Mouse (Mus musculus) CD8-positive naive resting alpha-beta T cell, adult 57 days (primary cell): ENCODE results near the gene Olfr605. TPM values are rescaled to one million over a fixed set of nuclear protein-coding genes. Genes with fewer than 3 reads are reported as not detected.

Experiments
- total RNA-seq: library from RNA; stranded (reverse); gene quantifications from one replicate; pipeline ENCODE4 v1.2.4, GENCODE M21; 2023

Gene Olfr605
- not detected for total RNA-seq

DNA sequence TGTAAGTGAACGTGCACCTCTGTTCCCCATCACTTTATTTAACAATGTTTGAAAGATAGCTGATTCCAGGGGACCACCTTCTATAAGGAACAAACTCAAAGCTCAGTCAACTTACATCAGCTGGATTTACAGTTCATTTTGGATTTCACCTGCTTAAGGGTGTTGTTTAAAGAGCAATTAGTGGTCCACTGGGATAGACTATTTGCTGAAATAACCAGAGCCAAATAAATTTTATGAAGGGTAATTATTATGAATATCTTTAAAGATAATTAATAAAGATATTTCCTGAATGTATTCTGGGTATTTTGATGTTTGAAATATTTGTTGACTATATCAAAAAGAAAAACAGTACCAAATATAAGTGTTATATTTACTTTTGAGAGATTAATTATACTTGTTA is at the start of gene Olfr605:
Gene Olfr605, minus strand, starts transcription at position 101 of the 400 bp plus-strand sequence.

DNA sequence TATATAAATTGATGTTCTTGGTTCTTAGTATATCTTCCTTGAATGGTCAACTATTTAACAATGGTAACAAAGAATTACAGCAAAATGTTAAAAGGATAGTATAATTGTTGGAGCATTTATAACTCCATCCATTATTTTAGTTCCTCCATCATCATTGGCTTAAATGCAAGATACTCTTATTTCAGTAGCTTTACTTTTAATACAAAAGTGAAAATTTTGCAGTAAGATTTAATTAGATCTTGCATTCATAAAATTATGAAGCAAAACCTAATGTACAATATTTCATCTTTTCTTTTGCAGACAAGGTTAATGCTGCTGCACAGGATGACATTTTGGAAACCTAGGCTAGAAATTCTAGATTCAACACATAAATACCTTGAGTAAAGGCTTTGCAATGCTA is 24.3 kb upstream of the Olfr605 start, which contains the start of gene Olfr608:
Gene Olfr608, plus strand, starts transcription at position 301 of the 400 bp plus-strand sequence.

DNA sequence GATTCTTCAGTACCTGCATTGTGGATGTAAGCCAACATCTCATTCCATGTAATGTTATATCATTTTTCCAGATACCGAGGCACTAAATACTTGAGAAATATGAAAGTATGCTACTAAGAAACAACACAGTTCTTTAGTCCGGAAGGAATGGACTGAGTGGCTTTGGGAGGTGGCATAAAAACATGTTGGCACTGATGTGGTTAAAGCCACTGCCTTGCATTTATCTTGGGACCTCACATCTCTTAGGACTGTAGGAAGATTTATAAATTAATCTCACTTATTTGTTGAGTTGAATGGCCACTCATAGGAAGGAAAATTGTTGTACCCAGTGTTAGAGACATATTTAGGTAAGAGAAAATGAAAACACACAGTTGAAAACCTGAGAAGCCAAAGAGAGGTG is 3.5 kb upstream of the Olfr605 start, which contains the start of gene Olfr606:
Gene Olfr606, plus strand, starts transcription at position 301 of the 400 bp plus-strand sequence.

DNA sequence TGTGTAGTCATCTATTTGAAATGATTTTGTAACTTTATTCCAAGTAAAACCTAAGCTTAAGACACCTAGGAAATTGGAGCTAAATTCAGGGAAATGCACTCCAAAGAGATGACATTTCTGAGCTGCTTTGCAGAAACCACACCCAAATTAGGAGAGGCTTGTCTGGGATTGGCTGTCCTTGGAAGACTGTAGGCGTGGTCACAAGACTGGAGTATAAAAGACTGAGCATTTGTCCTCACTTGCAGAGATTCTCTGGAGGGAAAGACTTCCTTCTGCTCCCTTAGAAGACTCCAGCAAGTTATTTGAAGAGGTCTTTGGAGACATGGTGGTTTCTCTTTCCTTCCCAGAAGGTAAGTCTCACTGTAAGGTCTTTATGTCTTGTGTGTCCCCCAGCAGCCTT is 30.5 kb downstream of the Olfr605 start, which contains the start of gene Usp17lc:
Gene Usp17lc, plus strand, starts transcription at position 301 of the 400 bp plus-strand sequence.

Other genes starting within 250 kb of the Olfr605 start
- not detected for gene Olfr593, start 233.6 kb downstream of the Olfr605 start, total RNA-seq
- gene Olfr594, start 228.4 kb downstream of the Olfr605 start, total RNA-seq, result not detected
- gene Usp17ld, start 192.9 kb downstream of the Olfr605 start, total RNA-seq, result not detected
- gene Olfr596, start 139.8 kb downstream of the Olfr605 start, total RNA-seq, result not detected
- gene Olfr597, start 129.1 kb downstream of the Olfr605 start, total RNA-seq, result not detected
- not detected for gene Olfr598, start 121.9 kb downstream of the Olfr605 start, total RNA-seq
- not detected for gene Olfr599, start 109.5 kb downstream of the Olfr605 start, total RNA-seq
- not detected for gene Olfr600, start 95.8 kb downstream of the Olfr605 start, total RNA-seq
- gene Olfr601, start 82.8 kb downstream of the Olfr605 start, total RNA-seq, result not detected
- not detected for gene Olfr603, start 59.3 kb downstream of the Olfr605 start, total RNA-seq
- not detected for gene Usp17lc, start 30.4 kb downstream of the Olfr605 start, total RNA-seq
- gene Olfr606, start 3.6 kb upstream of the Olfr605 start, total RNA-seq, result not detected
- not detected for gene Olfr607, start 18.7 kb upstream of the Olfr605 start, total RNA-seq
- gene Olfr608, start 24.4 kb upstream of the Olfr605 start, total RNA-seq, result not detected
- not detected for gene Olfr609, start 52.6 kb upstream of the Olfr605 start, total RNA-seq
- not detected for gene Olfr610, start 66.7 kb upstream of the Olfr605 start, total RNA-seq
- not detected for gene Olfr611, start 75.4 kb upstream of the Olfr605 start, total RNA-seq
- not detected for gene Olfr612, start 97.3 kb upstream of the Olfr605 start, total RNA-seq
- gene Olfr613, start 102.6 kb upstream of the Olfr605 start, total RNA-seq, result not detected
- not detected for gene Olfr615, start 110.6 kb upstream of the Olfr605 start, total RNA-seq
- not detected for gene Olfr616, start 123.7 kb upstream of the Olfr605 start, total RNA-seq
- gene Olfr617, start 127.6 kb upstream of the Olfr605 start, total RNA-seq, result not detected
- not detected for gene Olfr618, start 144.7 kb upstream of the Olfr605 start, total RNA-seq
- not detected for gene Olfr619, start 155.1 kb upstream of the Olfr605 start, total RNA-seq
- gene Olfr620, start 167.1 kb upstream of the Olfr605 start, total RNA-seq, result not detected
- not detected for gene Olfr622, start 197.3 kb upstream of the Olfr605 start, total RNA-seq
- gene Olfr623, start 218.3 kb upstream of the Olfr605 start, total RNA-seq, result not detected
- not detected for gene Olfr624, start 225.8 kb upstream of the Olfr605 start, total RNA-seq
- not detected for gene Olfr625-ps1, start 237.3 kb upstream of the Olfr605 start, total RNA-seq